Mouse (Mus musculus): ENCODE results near the gene Eml2. TPM values are rescaled to one million over a fixed set of nuclear protein-coding genes. Genes with fewer than 3 reads are reported as not detected.

Eml2 gene
- polyA plus RNA-seq, 1 experiment from 2014 or later: 2.0 TPM

DNA sequence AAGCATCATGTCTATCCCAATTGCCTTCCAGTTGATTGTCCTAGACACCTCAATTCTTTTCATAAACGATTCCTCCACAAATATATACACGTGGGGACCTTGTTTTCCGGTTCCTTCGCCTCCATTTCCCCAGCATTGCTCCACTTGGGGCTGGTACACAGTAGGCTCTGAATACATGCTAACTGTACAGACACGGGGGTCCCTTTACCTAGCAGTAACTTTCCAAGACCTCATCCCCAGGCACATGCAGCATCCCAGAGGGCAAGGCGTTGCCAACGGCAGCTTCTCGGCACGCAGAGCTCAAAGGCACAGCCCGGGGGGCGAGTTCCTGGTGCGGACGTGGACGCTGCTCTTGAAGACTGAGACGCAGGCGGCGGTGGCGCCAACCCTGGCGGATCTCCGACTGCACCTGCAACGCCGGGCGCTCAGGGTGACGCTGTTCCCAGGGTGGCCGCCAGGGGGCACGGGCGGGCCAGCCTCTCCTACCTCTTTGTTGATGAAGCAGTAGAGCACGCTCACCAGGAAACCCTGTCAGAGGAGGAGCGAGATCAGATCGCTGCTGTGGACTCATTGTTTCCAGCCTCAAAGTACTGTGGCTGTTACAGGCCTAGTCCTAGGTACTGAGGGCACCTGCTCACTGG, 18.9 kb upstream of the Eml2 start:
- DNase-seq (ENCODE audit: low spot score) (peak; percentile 97), ATAC-seq (replicated peaks; ENCODE audit: low FRiP score) (peak; percentile 72)
- Histone ChIP-seq H3K4me2 (ENCODE audit: low read depth, low read length, severe bottlenecking) (peak overlapping the region; percentile 32), H3K27me3 (ENCODE audit: control insufficient read depth, insufficient read depth, low read length) (peaks cover 13% of the 10 kb centered on the region), H3K9me3 (ENCODE audit: control insufficient read depth, low read length) (no peaks in the 10 kb centered on the region), H3K36me3 (ENCODE audit: control insufficient read depth, insufficient read depth, low read length) (no peaks in the 10 kb centered on the region; the same call in 1 of the 2 replicates), H3K27ac (ENCODE audit: low read depth, low read length) (no peak overlapping the region; the same call in 1 of the 2 replicates), H3K4me3 (ENCODE audit: low read depth, low read length) (no peak overlapping the region), H3K9ac (ENCODE audit: low read length) (peak overlapping the region; percentile 10; the same call in 1 of the 2 replicates), H3K4me1 (replicated peaks; ENCODE audit: control insufficient read depth, insufficient read depth, low read length) (peaks cover 8% of the 10 kb centered on the region; the same call in 1 of the 2 replicates)
- 5% methylated on average over 30 of the region's 30 CpGs for WGBS

DNA sequence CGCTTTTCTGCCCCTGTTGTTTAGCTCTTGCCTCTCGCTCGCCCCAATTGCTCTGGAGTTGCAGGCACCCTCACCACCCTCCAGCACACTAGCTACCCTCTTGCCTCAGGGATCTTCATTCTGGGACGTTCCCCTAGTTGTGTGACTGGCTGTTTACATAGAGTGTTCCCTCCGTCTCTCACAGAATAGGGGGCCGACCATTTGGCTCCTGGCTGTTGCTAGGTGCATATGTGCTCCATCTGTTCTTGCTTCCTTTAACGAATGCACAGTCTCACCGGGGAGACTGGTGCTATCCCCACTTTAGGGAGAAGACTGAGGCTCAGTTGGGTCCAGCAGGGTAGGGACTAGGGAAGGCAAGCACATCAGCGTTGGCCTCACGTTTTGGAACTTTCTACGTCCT, 17.6 kb upstream of the Eml2 start:
- peaks cover 13% of the 10 kb centered on the region for H3K27me3 ChIP-seq (ENCODE audit: control insufficient read depth, insufficient read depth, low read length)
- WGBS: 77% methylated on average over 11 of the region's 11 CpGs
- no peak overlapping the region for H3K4me3 ChIP-seq (ENCODE audit: low read depth, low read length)
- no peak overlapping the region for H3K4me2 ChIP-seq (ENCODE audit: low read depth, low read length, severe bottlenecking)
- no peaks in the 10 kb centered on the region for H3K9me3 ChIP-seq (ENCODE audit: control insufficient read depth, low read length)
- H3K36me3 ChIP-seq (ENCODE audit: control insufficient read depth, insufficient read depth, low read length): no peaks in the 10 kb centered on the region; the same call in 1 of the 2 replicates
- DNase-seq (ENCODE audit: low spot score) (no peak), ATAC-seq (replicated peaks; ENCODE audit: low FRiP score) (no peak)
- H3K9ac ChIP-seq (ENCODE audit: low read length): no peak overlapping the region
- H3K27ac ChIP-seq (ENCODE audit: low read depth, low read length): no peak overlapping the region
- H3K4me1 ChIP-seq (replicated peaks; ENCODE audit: control insufficient read depth, insufficient read depth, low read length): peaks cover 8% of the 10 kb centered on the region; the same call in 1 of the 2 replicates

DNA sequence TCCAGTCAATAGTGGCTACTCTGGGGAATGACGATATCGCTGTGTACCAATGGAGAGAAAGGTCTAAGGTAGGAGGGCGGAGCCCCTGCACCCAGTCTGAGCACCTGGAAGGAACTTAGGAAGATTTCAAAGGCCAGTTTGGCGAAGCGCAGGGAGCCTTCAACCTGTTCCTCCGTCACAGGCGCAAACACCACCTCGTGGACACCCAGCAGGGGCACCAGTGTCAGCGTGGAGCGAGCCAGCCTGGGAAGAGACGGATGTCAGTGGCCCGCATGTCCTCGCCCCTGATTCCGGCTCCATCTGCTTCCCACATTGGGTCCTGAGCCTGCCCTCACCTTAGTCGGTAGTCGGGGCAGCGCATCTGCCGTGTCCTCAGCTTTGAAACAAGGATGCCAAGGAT, 16.8 kb upstream of the Eml2 start:
- peaks cover 8% of the 10 kb centered on the region; the same call in 1 of the 2 replicates for H3K4me1 ChIP-seq (replicated peaks; ENCODE audit: control insufficient read depth, insufficient read depth, low read length)
- H3K9ac ChIP-seq (ENCODE audit: low read length): no peak overlapping the region
- WGBS: 13% methylated on average over 18 of the region's 18 CpGs
- H3K4me3 ChIP-seq (ENCODE audit: low read depth, low read length): no peak overlapping the region
- no peaks in the 10 kb centered on the region for H3K36me3 ChIP-seq (ENCODE audit: control insufficient read depth, insufficient read depth, low read length)
- no peak overlapping the region for H3K27ac ChIP-seq (ENCODE audit: low read depth, low read length)
- ATAC-seq (replicated peaks; ENCODE audit: low FRiP score) (no peak), DNase-seq (ENCODE audit: low spot score) (no peak)
- H3K4me2 ChIP-seq (ENCODE audit: low read depth, low read length, severe bottlenecking): 0 out of 2 replicates have a peak overlapping the region, but pooled peaks have one; percentile 64
- H3K27me3 ChIP-seq (ENCODE audit: control insufficient read depth, insufficient read depth, low read length): peaks cover 16% of the 10 kb centered on the region
- no peaks in the 10 kb centered on the region for H3K9me3 ChIP-seq (ENCODE audit: control insufficient read depth, low read length)

DNA sequence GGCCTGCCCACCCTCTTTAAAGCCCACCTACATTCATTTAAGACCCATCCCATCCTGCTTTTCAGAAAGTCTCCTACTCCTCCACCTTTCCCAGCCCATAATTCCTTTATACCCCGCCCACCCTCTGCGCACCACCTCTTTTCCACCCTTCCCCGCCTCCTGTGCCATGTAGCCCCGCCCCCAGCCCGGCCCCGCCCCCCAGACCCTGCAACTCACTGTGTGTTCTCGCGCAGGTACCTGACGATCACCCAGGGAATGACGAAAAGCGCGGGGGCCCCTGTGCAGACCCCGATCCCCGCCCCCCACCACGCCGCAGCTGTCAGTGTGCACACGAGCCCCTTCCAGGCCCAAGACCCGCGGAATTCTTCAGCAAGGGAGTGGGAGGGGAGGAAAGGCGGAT, 16.1 kb upstream of the Eml2 start:
- H3K4me3 ChIP-seq (ENCODE audit: low read depth, low read length): peak overlapping the region; percentile 30
- ATAC-seq (replicated peaks; ENCODE audit: low FRiP score): no peak
- peaks cover 8% of the 10 kb centered on the region; the same call in 1 of the 2 replicates for H3K4me1 ChIP-seq (replicated peaks; ENCODE audit: control insufficient read depth, insufficient read depth, low read length)
- H3K9ac ChIP-seq (ENCODE audit: low read length): peak overlapping the region; percentile 39
- H3K9me3 ChIP-seq (ENCODE audit: control insufficient read depth, low read length): no peaks in the 10 kb centered on the region
- H3K27ac ChIP-seq (ENCODE audit: low read depth, low read length): no peak overlapping the region
- H3K4me2 ChIP-seq (ENCODE audit: low read depth, low read length, severe bottlenecking): peak overlapping the region; percentile 64
- no peaks in the 10 kb centered on the region for H3K36me3 ChIP-seq (ENCODE audit: control insufficient read depth, insufficient read depth, low read length)
- DNase-seq (ENCODE audit: low spot score): peak; percentile 83
- H3K27me3 ChIP-seq (ENCODE audit: control insufficient read depth, insufficient read depth, low read length): peaks cover 20% of the 10 kb centered on the region
- WGBS: 2% methylated on average over 20 of the region's 20 CpGs

DNA sequence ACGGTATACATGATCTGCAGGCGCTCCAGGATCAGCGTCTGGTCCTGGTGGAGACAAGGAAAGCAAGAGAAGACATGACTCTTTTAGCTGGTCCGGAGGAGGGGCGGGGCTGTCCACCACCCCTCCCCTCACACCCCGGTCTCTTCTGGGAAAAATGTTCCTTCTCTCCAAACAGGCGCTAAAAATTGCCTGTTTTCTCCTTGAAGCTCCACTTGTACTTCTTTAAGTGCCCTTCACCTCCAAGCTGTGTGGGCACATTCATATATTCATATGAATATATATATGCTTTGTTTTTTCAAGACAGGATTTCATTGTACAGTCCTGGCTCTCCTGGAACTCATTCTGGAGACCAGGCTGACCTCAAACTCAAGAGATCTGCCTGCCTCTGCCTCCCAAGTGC, 13.3 kb upstream of the Eml2 start:
- Histone ChIP-seq H3K36me3 (ENCODE audit: control insufficient read depth, insufficient read depth, low read length) (no peaks in the 10 kb centered on the region), H3K27me3 (ENCODE audit: control insufficient read depth, insufficient read depth, low read length) (peaks cover 22% of the 10 kb centered on the region), H3K4me3 (ENCODE audit: low read depth, low read length) (no peak overlapping the region), H3K9me3 (ENCODE audit: control insufficient read depth, low read length) (no peaks in the 10 kb centered on the region; the same call in 1 of the 2 replicates), H3K27ac (ENCODE audit: low read depth, low read length) (no peak overlapping the region), H3K4me1 (replicated peaks; ENCODE audit: control insufficient read depth, insufficient read depth, low read length) (peaks cover 6% of the 10 kb centered on the region; the same call in 1 of the 2 replicates), H3K9ac (ENCODE audit: low read length) (no peak overlapping the region), H3K4me2 (ENCODE audit: low read depth, low read length, severe bottlenecking) (no peak overlapping the region)
- ATAC-seq (replicated peaks; ENCODE audit: low FRiP score) (no peak), DNase-seq (ENCODE audit: low spot score) (no peak)
- WGBS: 84% methylated on average over 7 of the region's 7 CpGs

DNA sequence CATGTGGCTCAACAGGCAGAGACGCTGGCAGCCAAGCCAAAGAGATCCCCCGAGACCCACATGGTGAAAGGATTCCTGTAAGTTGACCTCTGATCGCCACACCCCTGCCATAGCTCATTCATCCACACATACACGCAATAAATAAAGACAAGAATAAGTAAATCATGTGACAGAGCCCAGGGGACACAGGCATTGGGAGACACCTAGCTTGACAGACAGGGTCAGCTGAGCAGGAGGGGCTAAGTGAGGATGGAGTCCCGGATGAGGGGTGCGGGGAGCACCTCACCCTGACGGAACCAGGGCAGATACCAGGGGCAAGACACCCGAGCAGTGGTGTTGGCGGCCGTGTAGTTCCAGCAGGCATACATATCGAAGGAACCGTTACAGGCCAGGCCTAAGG, 12.5 kb upstream of the Eml2 start:
- Histone ChIP-seq H3K36me3 (ENCODE audit: control insufficient read depth, insufficient read depth, low read length) (no peaks in the 10 kb centered on the region), H3K9me3 (ENCODE audit: control insufficient read depth, low read length) (no peaks in the 10 kb centered on the region; the same call in 1 of the 2 replicates), H3K4me1 (replicated peaks; ENCODE audit: control insufficient read depth, insufficient read depth, low read length) (peaks cover 6% of the 10 kb centered on the region; the same call in 1 of the 2 replicates), H3K4me3 (ENCODE audit: low read depth, low read length) (no peak overlapping the region), H3K27ac (ENCODE audit: low read depth, low read length) (no peak overlapping the region), H3K27me3 (ENCODE audit: control insufficient read depth, insufficient read depth, low read length) (peaks cover 20% of the 10 kb centered on the region), H3K9ac (ENCODE audit: low read length) (no peak overlapping the region), H3K4me2 (ENCODE audit: low read depth, low read length, severe bottlenecking) (no peak overlapping the region)
- WGBS: 28% methylated on average over 12 of the region's 12 CpGs
- no peak for DNase-seq (ENCODE audit: low spot score)
- ATAC-seq (replicated peaks; ENCODE audit: low FRiP score): no peak

DNA sequence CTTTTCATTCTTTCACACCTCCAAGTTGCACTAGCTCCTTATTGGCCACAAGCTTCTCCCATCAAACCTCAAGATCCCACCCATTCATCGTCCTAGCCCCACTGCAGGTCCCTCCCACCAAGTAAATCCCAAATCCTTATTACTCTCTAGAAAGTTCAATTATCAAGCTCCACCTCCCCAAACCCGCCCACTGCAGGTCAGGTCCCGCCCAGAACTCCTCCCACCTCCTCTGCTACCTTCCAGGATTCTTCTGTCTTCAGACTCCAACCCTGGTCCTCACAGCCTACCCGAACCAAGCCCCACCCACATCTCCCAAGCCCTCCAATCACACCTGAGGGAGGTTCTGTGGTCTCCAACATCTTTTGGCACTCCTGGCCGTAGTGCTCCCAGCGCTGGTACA, 12.0 kb upstream of the Eml2 start:
- Histone ChIP-seq H3K4me3 (ENCODE audit: low read depth, low read length) (no peak overlapping the region), H3K36me3 (ENCODE audit: control insufficient read depth, insufficient read depth, low read length) (no peaks in the 10 kb centered on the region), H3K27ac (ENCODE audit: low read depth, low read length) (no peak overlapping the region), H3K9me3 (ENCODE audit: control insufficient read depth, low read length) (no peaks in the 10 kb centered on the region; the same call in 1 of the 2 replicates), H3K27me3 (ENCODE audit: control insufficient read depth, insufficient read depth, low read length) (peaks cover 17% of the 10 kb centered on the region), H3K4me2 (ENCODE audit: low read depth, low read length, severe bottlenecking) (no peak overlapping the region), H3K4me1 (replicated peaks; ENCODE audit: control insufficient read depth, insufficient read depth, low read length) (peaks cover 6% of the 10 kb centered on the region; the same call in 1 of the 2 replicates), H3K9ac (ENCODE audit: low read length) (no peak overlapping the region)
- 2% methylated on average over 6 of the region's 6 CpGs for WGBS
- DNase-seq (ENCODE audit: low spot score) (peak; percentile 65), ATAC-seq (replicated peaks; ENCODE audit: low FRiP score) (peak; percentile 36; the same call in 1 of the 2 replicates)

DNA sequence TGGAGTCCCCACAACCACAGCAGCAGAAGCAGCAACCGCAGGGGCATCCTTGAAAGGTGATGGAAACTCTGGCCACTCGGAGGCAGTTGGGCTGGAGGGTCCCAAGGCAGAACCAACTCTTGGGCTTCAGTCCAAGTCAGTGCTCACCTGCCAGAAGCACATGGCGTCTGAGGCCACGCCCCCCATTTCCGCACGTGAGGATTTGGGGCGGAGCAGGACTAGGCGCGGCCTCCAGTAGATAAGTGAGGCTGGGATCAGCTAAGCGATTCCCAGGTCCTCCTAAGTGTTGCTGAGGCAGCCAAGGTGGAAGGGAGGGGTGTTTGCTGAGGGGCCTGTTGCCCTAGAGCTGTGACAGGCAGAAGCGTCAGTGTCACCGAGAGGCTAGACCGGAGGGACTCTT, 11.2 kb upstream of the Eml2 start:
- H3K4me1 ChIP-seq (replicated peaks; ENCODE audit: control insufficient read depth, insufficient read depth, low read length): peaks cover 5% of the 10 kb centered on the region; the same call in 1 of the 2 replicates
- no peak overlapping the region for H3K4me3 ChIP-seq (ENCODE audit: low read depth, low read length)
- H3K27me3 ChIP-seq (ENCODE audit: control insufficient read depth, insufficient read depth, low read length): peaks cover 10% of the 10 kb centered on the region; the same call in 1 of the 2 replicates
- no peak overlapping the region for H3K27ac ChIP-seq (ENCODE audit: low read depth, low read length)
- H3K9me3 ChIP-seq (ENCODE audit: control insufficient read depth, low read length): no peaks in the 10 kb centered on the region; the same call in 1 of the 2 replicates
- DNase-seq (ENCODE audit: low spot score) (no peak), ATAC-seq (replicated peaks; ENCODE audit: low FRiP score) (no peak)
- 3% methylated on average over 13 of the region's 13 CpGs for WGBS
- no peaks in the 10 kb centered on the region for H3K36me3 ChIP-seq (ENCODE audit: control insufficient read depth, insufficient read depth, low read length)
- H3K9ac ChIP-seq (ENCODE audit: low read length): no peak overlapping the region
- H3K4me2 ChIP-seq (ENCODE audit: low read depth, low read length, severe bottlenecking): no peak overlapping the region

Data from forebrain, embryonic 11.5 days (tissue).